Mouse (Mus musculus): ENCODE data around the gene Lpcat2. TPM values are rescaled to one million over a fixed set of nuclear protein-coding genes. Genes with fewer than 3 reads are reported as not detected.

The Lpcat2 gene
- polyA plus RNA-seq, 1 experiment from 2014 or later, result 8.0 TPM

GRCm38 (mm10) chr8:92825991-92826390 lies 29.1 kb upstream of the Lpcat2 start:
- no peak overlapping the region for H3K9ac ChIP-seq
- peak overlapping the region; percentile 68; the same call in 1 of the 2 replicates for H3K4me2 ChIP-seq
- peaks cover 8% of the 10 kb centered on the region; the same call in 1 of the 2 replicates for H3K27me3 ChIP-seq (ENCODE audit: insufficient read depth, low read length)
- ATAC-seq (ENCODE audit: insufficient read depth), result no peak
- no peak for TF ChIP-seq CTCF (IDR thresholded peaks at IDR 0.05; ENCODE audit: low read depth)
- DNase-seq, result peak; percentile 83
- H3K36me3 ChIP-seq (ENCODE audit: insufficient read depth), result no peaks in the 10 kb centered on the region
- peaks cover 7% of the 10 kb centered on the region for H3K4me1 ChIP-seq (ENCODE audit: insufficient read depth)
- H3K4me3 ChIP-seq (ENCODE audit: low read depth, low read length), result no peak overlapping the region
- no peaks in the 10 kb centered on the region for H3K9me3 ChIP-seq (ENCODE audit: low read depth, low read length)
- 49% methylated on average over 4 of the region's 4 CpGs for WGBS
- H3K27ac ChIP-seq (ENCODE audit: low read depth), result no peak overlapping the region

GRCm38 (mm10) chr8:92827243-92828034 lies 27.7 kb upstream of the Lpcat2 start, which contains the start of gene Mmp2:
Gene Mmp2, plus strand, starts transcription at chr8:92827291.
- H3K27ac ChIP-seq (ENCODE audit: low read depth), result peak within 1 kb of the TSS; percentile 99
- peak within 1 kb of the TSS; percentile 70 for H3K9ac ChIP-seq
- peaks cover 8% of the 10 kb centered on the region; the same call in 1 of the 2 replicates for H3K27me3 ChIP-seq (ENCODE audit: insufficient read depth, low read length)
- DNase-seq (peak; percentile 88), ATAC-seq (ENCODE audit: insufficient read depth) (peak; percentile 91)
- H3K4me2 ChIP-seq, result peak within 1 kb of the TSS; percentile 68
- H3K4me1 ChIP-seq (ENCODE audit: insufficient read depth), result peaks cover 7% of the 10 kb centered on the region
- H3K9me3 ChIP-seq (ENCODE audit: low read depth, low read length), result no peaks in the 10 kb centered on the region
- peak within 1 kb of the TSS; percentile 57 for H3K4me3 ChIP-seq (ENCODE audit: low read depth, low read length)
- peak; percentile 22; the same call in 1 of the 2 replicates for TF ChIP-seq CTCF (IDR thresholded peaks at IDR 0.05; ENCODE audit: low read depth)
- H3K36me3 ChIP-seq (ENCODE audit: insufficient read depth), result peaks cover 11% of the 10 kb centered on the region; the same call in 1 of the 2 replicates
- WGBS, result 1% methylated on average over 37 of the region's 37 CpGs

GRCm38 (mm10) chr8:92828251-92828743 lies 26.8 kb upstream of the Lpcat2 start:
- no peaks in the 10 kb centered on the region for H3K9me3 ChIP-seq (ENCODE audit: low read depth, low read length)
- H3K9ac ChIP-seq, result peak overlapping the region; percentile 70
- TF ChIP-seq CTCF (IDR thresholded peaks at IDR 0.05; ENCODE audit: low read depth), result no peak
- peak overlapping the region; percentile 57 for H3K4me3 ChIP-seq (ENCODE audit: low read depth, low read length)
- 17% methylated on average over 15 of the region's 15 CpGs for WGBS
- H3K36me3 ChIP-seq (ENCODE audit: insufficient read depth), result peaks cover 19% of the 10 kb centered on the region; the same call in 1 of the 2 replicates
- H3K27me3 ChIP-seq (ENCODE audit: insufficient read depth, low read length), result peaks cover 8% of the 10 kb centered on the region; the same call in 1 of the 2 replicates
- peaks cover 7% of the 10 kb centered on the region for H3K4me1 ChIP-seq (ENCODE audit: insufficient read depth)
- H3K4me2 ChIP-seq, result peak overlapping the region; percentile 68
- peak; percentile 79 for ATAC-seq (ENCODE audit: insufficient read depth)
- peak overlapping the region; percentile 99 for H3K27ac ChIP-seq (ENCODE audit: low read depth)
- peak; percentile 95 for DNase-seq

- no peak overlapping the region for H3K9ac ChIP-seq
- H3K27ac ChIP-seq (ENCODE audit: low read depth), result no peak overlapping the region
- no peak overlapping the region for H3K4me3 ChIP-seq (ENCODE audit: low read depth, low read length)
- no peaks in the 10 kb centered on the region for H3K4me1 ChIP-seq (ENCODE audit: insufficient read depth)
- peak; percentile 67; the same call in 1 of the 2 replicates for ATAC-seq (ENCODE audit: insufficient read depth)
- 30% methylated on average over 5 of the region's 5 CpGs for WGBS
- peaks cover 70% of the 10 kb centered on the region for H3K36me3 ChIP-seq (ENCODE audit: insufficient read depth)
- H3K9me3 ChIP-seq (ENCODE audit: low read depth, low read length), result no peaks in the 10 kb centered on the region
- H3K27me3 ChIP-seq (ENCODE audit: insufficient read depth, low read length), result no peaks in the 10 kb centered on the region
- H3K4me2 ChIP-seq, result no peak overlapping the region
- no peak for TF ChIP-seq CTCF (IDR thresholded peaks at IDR 0.05; ENCODE audit: low read depth)
- peak; percentile 57 for DNase-seq
These were observed 20.9 kb upstream of the Lpcat2 start for GRCm38 (mm10) chr8:92834065-92834731.

- Histone ChIP-seq H3K9ac (no peak overlapping the region), H3K27ac (ENCODE audit: low read depth) (no peak overlapping the region)
- no peak for ATAC-seq (ENCODE audit: insufficient read depth)
These were observed 20.2 kb upstream of the Lpcat2 start for GRCm38 (mm10) chr8:92834786-92835500.

GRCm38 (mm10) chr8:92835901-92836300 lies 19.2 kb upstream of the Lpcat2 start:
- H3K27me3 ChIP-seq (ENCODE audit: insufficient read depth, low read length), result no peaks in the 10 kb centered on the region
- no peak overlapping the region for H3K9ac ChIP-seq
- DNase-seq, result no peak
- peaks cover 85% of the 10 kb centered on the region for H3K36me3 ChIP-seq (ENCODE audit: insufficient read depth)
- H3K4me1 ChIP-seq (ENCODE audit: insufficient read depth), result no peaks in the 10 kb centered on the region
- WGBS, result 92% methylated on average over 11 of the region's 11 CpGs
- H3K27ac ChIP-seq (ENCODE audit: low read depth), result no peak overlapping the region
- H3K4me3 ChIP-seq (ENCODE audit: low read depth, low read length), result no peak overlapping the region
- no peak for TF ChIP-seq CTCF (IDR thresholded peaks at IDR 0.05; ENCODE audit: low read depth)
- no peak overlapping the region for H3K4me2 ChIP-seq
- no peaks in the 10 kb centered on the region for H3K9me3 ChIP-seq (ENCODE audit: low read depth, low read length)
- no peak for ATAC-seq (ENCODE audit: insufficient read depth)

More at GRCm38 (mm10) chr8:92834786-92835500, 20.2 kb upstream of the Lpcat2 start:
- 82% methylated on average over 11 of the region's 11 CpGs for WGBS
- no peak overlapping the region for H3K4me2 ChIP-seq
- H3K4me3 ChIP-seq (ENCODE audit: low read depth, low read length), result no peak overlapping the region
- H3K27me3 ChIP-seq (ENCODE audit: insufficient read depth, low read length), result no peaks in the 10 kb centered on the region
- H3K9me3 ChIP-seq (ENCODE audit: low read depth, low read length), result no peaks in the 10 kb centered on the region
- DNase-seq, result no peak
- no peaks in the 10 kb centered on the region for H3K4me1 ChIP-seq (ENCODE audit: insufficient read depth)
- peaks cover 78% of the 10 kb centered on the region for H3K36me3 ChIP-seq (ENCODE audit: insufficient read depth)
- no peak for TF ChIP-seq CTCF (IDR thresholded peaks at IDR 0.05; ENCODE audit: low read depth)
